Mouse (Mus musculus): ENCODE data around the gene H2-DMb1.

DNA sequence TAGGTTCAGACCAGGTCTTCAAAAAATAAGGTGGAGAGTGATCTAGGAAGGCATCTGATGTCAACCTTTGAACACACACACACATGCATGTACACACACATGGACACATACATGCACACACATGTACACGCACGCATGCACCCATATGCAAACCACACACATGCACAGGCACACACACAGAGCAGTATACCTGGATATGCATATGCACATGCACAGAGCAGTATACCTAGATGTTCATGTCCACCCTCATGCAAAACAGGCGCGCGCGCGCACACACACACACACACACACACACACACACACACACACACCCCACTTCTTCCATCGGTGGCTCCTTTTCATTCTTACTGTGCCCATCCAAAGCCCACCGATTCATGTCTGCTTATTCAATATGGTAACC lies 55.0 kb downstream of the H2-DMb1 start:
- TF ChIP-seq POLR2A (IDR thresholded peaks at IDR 0.05; ENCODE audit: low read depth, low read length) = no peak
- TF ChIP-seq CTCF (conservative IDR thresholded peaks at IDR 0.05 in 1 of 2, IDR thresholded peaks at IDR 0.05 in 1 of 2; ENCODE audit: low read depth in 2 of 2, low read length in 2 of 2) = no peak
- TF ChIP-seq EP300 (IDR thresholded peaks at IDR 0.05; ENCODE audit: low read length) = no peak
- no peak for TF ChIP-seq USF2 (conservative IDR thresholded peaks at IDR 0.05; ENCODE audit: low read depth, low read length)
- TF ChIP-seq MAFK (IDR thresholded peaks at IDR 0.05; ENCODE audit: insufficient replicate concordance, low read length) = no peak
- no peak for TF ChIP-seq UBTF (IDR thresholded peaks at IDR 0.05; ENCODE audit: low read depth, low read length)
